Mouse (Mus musculus) myocyte (in vitro differentiated cells): Measurements from ENCODE around the gene Rasl11a. TPM values are rescaled to one million over a fixed set of nuclear protein-coding genes. Genes with fewer than 3 reads are reported as not detected.

ENCODE experiments used
- H3K27me3 ChIP-seq: one replicate; pipeline ENCODE4 v1.6.1; 2011; ENCODE audit not compliant: control insufficient read depth, insufficient read depth, insufficient read length
- H3K36me3 ChIP-seq: one replicate; pipeline ENCODE4 v1.6.1; 2011; ENCODE audit not compliant: control insufficient read depth, insufficient read depth
- H3K4me2 ChIP-seq: one replicate; pipeline ENCODE4 v1.6.1; 2011; ENCODE audit warnings: low read depth, control low read depth
- H3K4me3 ChIP-seq: one replicate; pipeline ENCODE4 v1.5.1; 2011; ENCODE audit warnings: mild to moderate bottlenecking, control low read depth, moderate library complexity
- H3K79me2 ChIP-seq: one replicate; pipeline ENCODE4 v1.6.1; 2011; ENCODE audit not compliant: control insufficient read depth, insufficient read depth
- H3ac ChIP-seq: one replicate; pipeline ENCODE4 v1.6.1; 2011; ENCODE audit not compliant: control insufficient read depth, insufficient read length
- CEBPB ChIP-seq: IDR thresholded peaks from 2 replicates; pipeline ENCODE4 v1.6.1; 2011; ENCODE audit warnings: mild to moderate bottlenecking, moderate library complexity; ENCODE audit not compliant: poor library complexity, insufficient read depth, severe bottlenecking
- E2F4 ChIP-seq: IDR thresholded peaks from one replicate; pipeline ENCODE4 v1.6.1; 2011; ENCODE audit warnings: mild to moderate bottlenecking, control low read depth, moderate library complexity; ENCODE audit not compliant: insufficient read depth
- MAX ChIP-seq: IDR thresholded peaks from one replicate; pipeline ENCODE4 v1.6.1; 2011; ENCODE audit warnings: low read depth, mild to moderate bottlenecking, control low read depth
- MYOD1 ChIP-seq, 3 experiments: IDR thresholded peaks; one replicate each; pipeline ENCODE4 v1.6.1; 2011; ENCODE audit warnings: control low read depth in 2 of 3, low read depth in 2 of 3, mild to moderate bottlenecking in 2 of 3, moderate library complexity in 1 of 3; ENCODE audit not compliant: insufficient read length in 2 of 3, control insufficient read depth in 1 of 3
- MYOG ChIP-seq, 3 experiments: IDR thresholded peaks; one replicate each; pipeline ENCODE4 v1.6.1; 2011; ENCODE audit warnings: control low read depth in 2 of 3, low read depth in 2 of 3, mild to moderate bottlenecking in 2 of 3; ENCODE audit not compliant: insufficient read length in 2 of 3, control insufficient read depth in 1 of 3, insufficient read depth in 1 of 3
- POLR2A ChIP-seq: IDR thresholded peaks from one replicate; pipeline ENCODE4 v1.6.1; 2011; ENCODE audit warnings: low read depth, mild to moderate bottlenecking, control low read depth, moderate library complexity; ENCODE audit not compliant: insufficient read length
- POLR2AphosphoS2 ChIP-seq: IDR thresholded peaks from one replicate; pipeline ENCODE4 v1.6.1; 2011; ENCODE audit warnings: low read depth, control low read depth; ENCODE audit not compliant: insufficient read length
- REST ChIP-seq: IDR thresholded peaks from one replicate; pipeline ENCODE4 v1.6.1; 2011; ENCODE audit warnings: mild to moderate bottlenecking, control low read depth, moderate library complexity; ENCODE audit not compliant: insufficient read depth, insufficient read length
- SRF ChIP-seq: IDR thresholded peaks from one replicate; pipeline ENCODE4 v1.6.1; 2011; ENCODE audit warnings: low read depth; ENCODE audit not compliant: control insufficient read depth, insufficient read length
- TCF12 ChIP-seq: IDR thresholded peaks from one replicate; pipeline ENCODE4 v1.6.1; 2011; ENCODE audit warnings: mild to moderate bottlenecking, control low read depth; ENCODE audit not compliant: poor library complexity, insufficient read depth, severe bottlenecking
- TCF3 ChIP-seq: IDR thresholded peaks from one replicate; pipeline ENCODE4 v1.6.1; 2011; ENCODE audit warnings: low read depth, control low read depth; ENCODE audit not compliant: insufficient read length
- USF1 ChIP-seq: IDR thresholded peaks from one replicate; pipeline ENCODE4 v1.6.1; 2011; ENCODE audit warnings: low read depth, mild to moderate bottlenecking, control low read depth, moderate library complexity
- polyA plus RNA-seq: library from polyadenylated mRNA; unstranded; fragments of >200 nt; fragmentation: generic; extraction: Trizol; gene quantifications from one replicate; pipeline ENCODE4 v1.2.1, GENCODE M21; 2012; ENCODE audit warnings: missing spikeins

The Rasl11a gene
- polyA plus RNA-seq, 1 experiment: 1.3 TPM

DNA sequence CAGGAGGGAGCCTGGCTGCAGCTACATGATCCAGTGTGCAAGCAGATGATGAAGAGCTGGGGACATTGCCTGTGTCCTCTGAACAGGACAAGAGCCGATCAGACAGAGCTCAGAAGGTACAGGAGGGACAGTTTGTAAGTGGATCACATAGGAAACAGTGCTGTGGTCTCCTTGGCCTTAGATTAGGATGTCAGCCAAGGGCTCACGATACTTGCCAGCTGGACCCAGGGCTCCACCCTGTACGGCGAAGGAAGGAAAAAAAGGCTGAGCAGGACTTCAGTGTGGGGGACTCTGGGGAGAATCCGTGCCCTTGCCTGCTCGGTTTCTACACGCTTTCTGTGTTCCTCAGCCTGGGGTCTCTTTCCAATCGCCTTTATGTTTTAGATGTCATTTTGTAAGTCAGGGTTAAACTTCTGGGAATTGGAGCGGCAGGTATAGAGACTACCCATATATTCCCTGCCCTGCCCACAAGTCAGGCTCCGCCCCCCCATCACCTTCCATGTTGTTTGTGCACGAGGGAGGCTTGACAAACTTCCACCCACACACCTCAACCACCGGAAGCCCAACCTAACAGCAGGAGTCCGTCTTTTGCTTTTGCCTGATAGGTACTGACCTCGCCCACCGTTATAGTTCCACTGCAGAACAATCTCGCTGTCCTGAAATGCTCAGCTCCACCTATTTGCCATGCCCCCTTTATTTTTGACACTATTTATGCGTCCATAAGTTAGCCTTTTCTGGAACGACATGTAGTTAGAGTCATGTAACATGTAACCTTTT is 15.5 kb downstream of the Rasl11a start:
- Histone ChIP-seq H3ac (no peak overlapping the region), H3K4me2 (no peak overlapping the region), H3K36me3 (no peaks in the 10 kb centered on the region), H3K27me3 (no peaks in the 10 kb centered on the region), H3K4me3 (no peak overlapping the region), H3K79me2 (no peaks in the 10 kb centered on the region)
- no peak for TF ChIP-seq POLR2AphosphoS2
- no peak for TF ChIP-seq TCF12
- TF ChIP-seq CEBPB: no peak
- TF ChIP-seq MAX: no peak
- no peak for TF ChIP-seq REST
- no peak for TF ChIP-seq TCF3
- no peak for TF ChIP-seq POLR2A
- no peak for TF ChIP-seq MYOD1 (IDR thresholded peaks at IDR 0.05; ENCODE audit: control insufficient read depth in 1 of 3, insufficient read length in 2 of 3, low read depth in 2 of 3)
- no peak for TF ChIP-seq USF1
- no peak for TF ChIP-seq SRF
- TF ChIP-seq E2F4: no peak
- TF ChIP-seq MYOG (IDR thresholded peaks at IDR 0.05; ENCODE audit: control insufficient read depth in 1 of 3, insufficient read depth in 1 of 3, insufficient read length in 2 of 3, low read depth in 2 of 3): no peak

DNA sequence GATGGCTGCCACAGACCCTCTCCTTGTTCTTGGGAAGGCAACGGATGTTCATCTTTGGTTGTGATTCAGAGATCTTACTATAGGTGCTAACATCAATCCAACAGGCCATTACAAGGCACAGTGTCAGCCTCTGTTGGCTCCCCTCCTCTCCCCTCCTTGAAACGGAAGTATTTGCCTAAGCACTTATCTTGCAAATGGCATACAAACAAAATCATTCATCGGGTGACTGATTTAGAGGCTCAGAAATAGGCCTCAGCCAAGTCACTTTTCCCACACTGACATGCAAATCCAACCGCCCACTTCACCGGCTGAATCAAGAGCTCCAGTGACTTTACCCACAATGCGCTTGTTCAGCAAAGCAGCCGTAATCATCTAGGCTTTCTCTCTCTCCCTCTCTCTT is 16.7 kb downstream of the Rasl11a start:
- no peak overlapping the region for H3K4me2 ChIP-seq
- no peak overlapping the region for H3K4me3 ChIP-seq
- H3K36me3 ChIP-seq: no peaks in the 10 kb centered on the region
- TF ChIP-seq SRF: no peak
- no peak for TF ChIP-seq TCF12
- no peak for TF ChIP-seq MYOG (IDR thresholded peaks at IDR 0.05; ENCODE audit: control insufficient read depth in 1 of 3, insufficient read depth in 1 of 3, insufficient read length in 2 of 3, low read depth in 2 of 3)
- H3K27me3 ChIP-seq: no peaks in the 10 kb centered on the region
- H3ac ChIP-seq: no peak overlapping the region
- no peaks in the 10 kb centered on the region for H3K79me2 ChIP-seq

DNA sequence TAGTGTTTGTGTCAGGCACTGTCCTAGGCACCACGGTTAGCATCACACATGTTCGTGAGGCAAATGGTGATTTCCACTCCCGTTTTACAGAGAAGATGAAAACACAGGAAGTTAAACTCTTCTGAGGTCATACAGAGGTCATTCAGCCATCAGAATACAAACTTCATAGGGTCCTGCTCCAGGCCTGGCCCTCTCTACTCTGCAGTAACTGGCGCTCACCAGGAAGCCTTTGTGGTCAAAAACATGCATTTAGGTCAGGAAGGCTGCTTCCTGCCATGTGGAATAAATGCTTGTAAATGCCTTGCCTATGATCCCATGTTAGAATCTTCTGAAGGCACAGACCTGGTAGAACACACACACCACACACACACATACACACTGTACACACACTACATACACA is 20.6 kb downstream of the Rasl11a start:
- Histone ChIP-seq H3ac (no peak overlapping the region), H3K4me3 (no peak overlapping the region), H3K27me3 (no peaks in the 10 kb centered on the region), H3K4me2 (no peak overlapping the region), H3K79me2 (no peaks in the 10 kb centered on the region), H3K36me3 (no peaks in the 10 kb centered on the region)
- TF ChIP-seq MAX (no peak), MYOG (IDR thresholded peaks at IDR 0.05; ENCODE audit: control insufficient read depth in 1 of 3, insufficient read depth in 1 of 3, insufficient read length in 2 of 3, low read depth in 2 of 3) (no peak), CEBPB (no peak), REST (no peak), POLR2AphosphoS2 (no peak), TCF12 (no peak), MYOD1 (IDR thresholded peaks at IDR 0.05; ENCODE audit: control insufficient read depth in 1 of 3, insufficient read length in 2 of 3, low read depth in 2 of 3) (no peak), SRF (no peak), TCF3 (no peak), USF1 (no peak), POLR2A (no peak)

DNA sequence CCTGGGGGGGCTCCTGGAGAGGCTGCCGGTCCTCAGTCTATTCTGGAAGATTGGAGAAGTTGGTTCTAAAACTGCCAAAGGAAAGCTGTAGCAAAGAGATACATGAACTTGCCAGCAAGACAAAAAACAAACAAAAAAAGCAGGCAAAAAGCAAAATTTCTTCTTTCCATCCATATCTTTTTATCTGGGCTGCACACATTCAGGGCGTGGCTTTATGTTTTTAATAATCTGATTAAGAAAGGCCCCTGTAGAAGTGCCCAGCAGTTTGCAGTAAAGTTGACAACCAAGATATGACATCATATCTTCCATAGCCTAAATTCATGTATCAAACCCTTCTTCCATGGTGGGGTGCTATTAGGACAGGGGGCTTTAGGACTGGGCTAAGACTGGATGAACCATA is 21.4 kb downstream of the Rasl11a start:
- no peak overlapping the region for H3K4me3 ChIP-seq
- TF ChIP-seq MYOG (IDR thresholded peaks at IDR 0.05; ENCODE audit: control insufficient read depth in 1 of 3, insufficient read depth in 1 of 3, insufficient read length in 2 of 3, low read depth in 2 of 3) (no peak), REST (no peak), SRF (no peak), TCF3 (no peak), TCF12 (no peak), POLR2A (no peak), CEBPB (no peak), POLR2AphosphoS2 (no peak), USF1 (no peak), MYOD1 (IDR thresholded peaks at IDR 0.05; ENCODE audit: control insufficient read depth in 1 of 3, insufficient read length in 2 of 3, low read depth in 2 of 3) (no peak), MAX (no peak)
- H3K4me2 ChIP-seq: no peak overlapping the region
- H3K36me3 ChIP-seq: no peaks in the 10 kb centered on the region
- H3K27me3 ChIP-seq: no peaks in the 10 kb centered on the region
- no peaks in the 10 kb centered on the region for H3K79me2 ChIP-seq
- no peak overlapping the region for H3ac ChIP-seq
